Mouse (Mus musculus): Measurements from ENCODE around the gene Upk3a.
A peak's percentile ranks its signal among the peaks of the same experiment; 100 is the strongest.

The Upk3a gene

GRCm38 (mm10) chr15:85049758-85050157 is 32.8 kb downstream of the Upk3a start:
- no peak for DNase-seq (ENCODE audit: low read depth)

DNA sequence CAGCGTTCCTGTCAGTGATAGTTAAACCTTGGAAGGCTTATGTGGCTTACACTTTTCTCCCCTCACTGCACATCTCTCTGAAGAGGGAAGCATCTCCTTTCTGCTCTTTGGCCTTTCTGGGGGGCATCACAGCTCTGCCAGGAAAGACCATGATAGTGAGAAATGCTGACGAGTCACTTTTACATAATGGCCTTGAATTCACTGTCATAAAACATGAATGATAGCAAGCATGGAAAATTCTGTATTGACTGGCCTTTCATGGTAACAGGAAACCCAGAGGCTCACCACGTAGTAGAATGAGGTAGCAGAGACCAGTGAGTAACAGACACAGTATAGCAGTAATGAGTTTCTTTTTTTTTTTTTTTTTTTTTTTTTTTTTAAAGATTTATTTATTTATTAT is 37.2 kb downstream of the Upk3a start:
- DNase-seq (ENCODE audit: low read depth), result no peak

- DNase-seq (ENCODE audit: low read depth), result no peak
These were observed 38.2 kb downstream of the Upk3a start for GRCm38 (mm10) chr15:85055186-85055585.

DNA sequence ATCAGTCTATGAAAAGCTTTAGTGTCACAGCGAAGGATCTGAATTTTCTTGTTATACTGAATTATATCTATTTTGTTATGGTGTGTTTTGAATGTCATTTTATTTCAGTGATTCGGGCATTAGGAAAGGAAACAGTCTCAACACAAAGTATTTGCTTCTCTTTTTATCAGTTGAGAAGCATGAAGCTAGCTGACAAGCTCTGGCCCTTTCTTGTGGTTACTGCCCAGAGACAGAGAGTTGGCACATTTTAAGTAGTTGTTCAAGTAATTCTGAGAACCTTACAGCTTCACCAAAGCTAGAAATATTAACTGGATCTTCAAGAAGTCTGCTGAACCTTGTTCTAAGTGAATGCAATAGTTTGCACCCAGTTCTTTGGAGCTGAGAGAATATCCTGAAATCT is 46.5 kb downstream of the Upk3a start:
- no peak for DNase-seq (ENCODE audit: low read depth)

GRCm38 (mm10) chr15:85070561-85070960 is 53.6 kb downstream of the Upk3a start:
- DNase-seq (ENCODE audit: low read depth), result peak; percentile 77
